Mouse (Mus musculus) small intestine, adult 2 months (tissue): Measurements from ENCODE around the gene Ssc4d.

Experiments used
- CTCF ChIP-seq: fragments of 200-500 bp; IDR thresholded peaks from 2 replicates; pipeline ENCODE4 v1.5.1; 2012; ENCODE audit warnings: low read depth, mild to moderate bottlenecking, control low read depth, inconsistent platforms, low read length, moderate library complexity, mixed read lengths; ENCODE audit not compliant: insufficient replicate concordance, insufficient read length; ENCODE audit errors: extremely low read depth
- POLR2A ChIP-seq: fragments of 200-500 bp; IDR thresholded peaks from 2 replicates; pipeline ENCODE4 v1.6.1; 2012; ENCODE audit warnings: low read depth, mild to moderate bottlenecking, control low read depth, inconsistent platforms, low read length, moderate library complexity

DNA sequence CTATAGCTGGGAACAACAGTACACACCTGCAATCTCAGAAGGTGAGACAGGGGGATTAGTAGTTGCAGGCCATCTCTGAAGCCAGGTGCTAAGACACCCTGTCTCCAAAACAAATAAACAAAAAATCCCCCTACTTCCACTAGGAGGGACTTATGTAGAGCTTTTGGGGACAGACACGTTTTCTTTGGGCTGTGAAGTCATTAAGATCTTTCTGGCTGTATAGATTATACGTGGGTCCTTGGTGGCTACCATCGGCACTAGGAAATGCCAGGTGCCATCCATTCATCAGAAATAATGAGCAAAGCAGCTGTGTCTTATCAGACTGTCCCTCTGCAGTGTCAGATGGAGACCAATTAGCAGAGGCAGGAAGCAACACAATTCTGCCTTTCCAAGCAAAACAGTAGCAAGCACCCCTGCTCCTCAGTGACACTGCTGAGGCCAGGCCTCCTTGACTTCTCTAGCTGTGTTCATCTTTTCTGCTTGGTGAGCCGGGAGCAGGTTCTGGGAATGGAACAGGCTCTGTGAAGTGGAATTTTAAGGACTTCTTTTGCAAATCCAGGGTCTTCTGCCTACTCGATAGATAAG, 19.1 kb upstream of the Ssc4d start:
- TF ChIP-seq CTCF (no peak), POLR2A (no peak)
